Mouse (Mus musculus) lung, adult 2 months (tissue): Measurements from ENCODE around the gene Zfhx2.

Experiments used
- CTCF ChIP-seq: fragments of 200-500 bp; IDR thresholded peaks from 2 replicates; pipeline ENCODE4 v1.5.1; 2011; ENCODE audit warnings: mild to moderate bottlenecking, low read length, control low read depth; ENCODE audit not compliant: insufficient read depth
- POLR2A ChIP-seq: fragments of 200-500 bp; IDR thresholded peaks from 2 replicates; pipeline ENCODE4 v1.6.1; 2011; ENCODE audit warnings: low read depth, mild to moderate bottlenecking, control low read depth, low read length, borderline replicate concordance; ENCODE audit errors: extremely low read depth

- no peak for TF ChIP-seq CTCF
- TF ChIP-seq POLR2A, result no peak
These were observed 14.9 kb upstream of the Zfhx2 start for GRCm38 (mm10) chr14:55106990-55107389.
